10 mouse cellular contexts compared by ENCODE assay signal in the genomic region with DNA sequence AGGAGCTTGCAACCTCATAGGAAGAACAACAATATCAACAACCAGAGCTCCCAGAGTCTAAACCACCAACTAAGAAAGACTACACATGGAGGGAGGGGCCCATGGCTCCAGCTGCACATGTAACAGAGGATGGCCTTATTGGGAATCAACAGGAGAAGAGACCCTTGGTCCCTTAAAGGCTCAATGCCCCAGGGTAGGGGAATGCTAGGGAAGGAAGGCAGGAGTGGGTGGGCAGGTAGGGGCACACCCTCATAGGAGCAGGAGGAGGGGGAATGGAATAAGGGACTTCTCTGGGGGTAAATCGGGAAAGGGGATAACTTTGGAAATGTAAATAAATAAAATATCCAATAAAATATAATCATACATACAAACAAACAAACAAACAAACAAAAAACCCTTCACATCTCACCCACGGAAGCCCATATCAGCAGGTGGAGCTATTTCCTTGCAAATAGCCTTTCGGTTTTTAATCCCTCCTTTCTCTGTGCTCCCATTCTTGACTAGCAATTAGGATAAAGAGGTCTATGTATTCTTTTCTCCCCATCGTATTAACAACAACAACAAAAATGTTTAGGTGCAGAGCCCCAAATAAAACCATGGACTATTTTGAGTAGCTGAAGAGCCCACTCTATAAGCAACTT. TPM values are rescaled to one million over a fixed set of nuclear protein-coding genes. Genes with fewer than 3 reads are reported as not detected.
DNase-seq lines count a peak whose midpoint lies in the region; ATAC-seq lines count a peak whose summit lies in the region.
"Had no signal": no experiment of that assay in that cellular context is flagged by ENCODE, and none has a peak within 500 bp of the region (broad histone marks: within the 10 kb centered on the region; RNA-seq: fewer than 3 reads in every experiment).

No protein-coding gene starts in this region.

- H3K4me2 ChIP-seq in forebrain, embryonic 11.5 days (ENCODE audit: low read depth, low read length, severe bottlenecking) = no peak overlapping the region
- no peak overlapping the region for H3K4me2 ChIP-seq in hindbrain, embryonic 15.5 days
- H3K4me2 ChIP-seq in midbrain, embryonic 13.5 days (replicated peaks) = no peak overlapping the region

- WGBS in forebrain, embryonic 11.5 days = 39% methylated on average over 4 of the region's 4 CpGs
- 47% methylated on average over 4 of the region's 4 CpGs for WGBS in forebrain, embryonic 10.5 days
- WGBS in hindbrain, embryonic 15.5 days = 53% methylated on average over 4 of the region's 4 CpGs
- WGBS in midbrain, embryonic 13.5 days = 46% methylated on average over 4 of the region's 4 CpGs

- no peak overlapping the region for H3K27ac ChIP-seq in forebrain, embryonic 11.5 days (ENCODE audit: low read depth, low read length)
- H3K27ac ChIP-seq in forebrain, embryonic 10.5 days = no peak overlapping the region
- H3K27ac ChIP-seq in hindbrain, embryonic 15.5 days (replicated peaks) = no peak overlapping the region
- no peak overlapping the region for H3K27ac ChIP-seq in midbrain, embryonic 13.5 days
- H3K27ac ChIP-seq: macrophage had no signal

- H3K9ac ChIP-seq in forebrain, embryonic 11.5 days (ENCODE audit: low read length) = no peak overlapping the region
- no peak overlapping the region for H3K9ac ChIP-seq in hindbrain, embryonic 15.5 days
- no peak overlapping the region for H3K9ac ChIP-seq in midbrain, embryonic 13.5 days (replicated peaks)

- no peaks in the 10 kb centered on the region; the same call in 1 of the 2 replicates for H3K9me3 ChIP-seq in forebrain, embryonic 11.5 days (ENCODE audit: control insufficient read depth, low read length)
- no peaks in the 10 kb centered on the region for H3K9me3 ChIP-seq in forebrain, embryonic 10.5 days
- no peaks in the 10 kb centered on the region for H3K9me3 ChIP-seq in hindbrain, embryonic 15.5 days
- H3K9me3 ChIP-seq in midbrain, embryonic 13.5 days = peaks cover 2% of the 10 kb centered on the region; the same call in 1 of the 2 replicates
- H3K9me3 ChIP-seq: G1E had no signal

- no peaks in the 10 kb centered on the region for H3K36me3 ChIP-seq in forebrain, embryonic 11.5 days (ENCODE audit: control insufficient read depth, insufficient read depth, low read length)
- no peaks in the 10 kb centered on the region for H3K36me3 ChIP-seq in forebrain, embryonic 10.5 days (replicated peaks)
- no peaks in the 10 kb centered on the region for H3K36me3 ChIP-seq in hindbrain, embryonic 15.5 days
- no peaks in the 10 kb centered on the region for H3K36me3 ChIP-seq in midbrain, embryonic 13.5 days
- H3K36me3 ChIP-seq: G1E had no signal

- ATAC-seq in forebrain, embryonic 11.5 days (replicated peaks; ENCODE audit: low FRiP score) = 0 out of 2 replicates have a peak, but pooled peaks have one; percentile 10
- peak; percentile 35; the same call in 1 of the 2 replicates for ATAC-seq in hindbrain, embryonic 15.5 days (ENCODE audit: low FRiP score, low read depth)
- ATAC-seq in midbrain, embryonic 13.5 days = peak; percentile 59
- no peak for ATAC-seq in megakaryocyte-erythroid progenitor cell, adult 5-6 weeks (replicated peaks; ENCODE audit: low FRiP score, low TSS enrichment, poor library complexity, severe bottlenecking)

- DNase-seq in forebrain, embryonic 11.5 days (ENCODE audit: low spot score) = no peak
- no peak for DNase-seq in forebrain, embryonic 10.5 days (ENCODE audit: extremely low spot score, low spot score)
- peak; percentile 45 for DNase-seq in urinary bladder, postnatal 14 days (ENCODE audit: low spot score)
- DNase-seq in urinary bladder, adult 2 months (ENCODE audit: low spot score) = no peak
- no peak for DNase-seq in B cell, adult 2 months

- H3K27me3 ChIP-seq in forebrain, embryonic 11.5 days (ENCODE audit: control insufficient read depth, insufficient read depth, low read length) = no peaks in the 10 kb centered on the region
- no peaks in the 10 kb centered on the region for H3K27me3 ChIP-seq in forebrain, embryonic 10.5 days (ENCODE audit: poor library complexity, severe bottlenecking)
- H3K27me3 ChIP-seq in hindbrain, embryonic 15.5 days = no peaks in the 10 kb centered on the region
- no peaks in the 10 kb centered on the region for H3K27me3 ChIP-seq in midbrain, embryonic 13.5 days

- H3K4me1 ChIP-seq in forebrain, embryonic 11.5 days (replicated peaks; ENCODE audit: control insufficient read depth, insufficient read depth, low read length) = no peaks in the 10 kb centered on the region; the same call in 1 of the 2 replicates
- H3K4me1 ChIP-seq in forebrain, embryonic 10.5 days = peaks cover 22% of the 10 kb centered on the region
- H3K4me1 ChIP-seq in hindbrain, embryonic 15.5 days (replicated peaks) = peaks cover 20% of the 10 kb centered on the region
- H3K4me1 ChIP-seq in midbrain, embryonic 13.5 days (replicated peaks) = peaks cover 12% of the 10 kb centered on the region

- H3K4me3 ChIP-seq in forebrain, embryonic 11.5 days (ENCODE audit: low read depth, low read length) = no peak overlapping the region
- H3K4me3 ChIP-seq in forebrain, embryonic 10.5 days = no peak overlapping the region
- no peak overlapping the region for H3K4me3 ChIP-seq in hindbrain, embryonic 15.5 days
- H3K4me3 ChIP-seq in midbrain, embryonic 13.5 days (replicated peaks) = no peak overlapping the region

RNA-seq across cellular contexts. Expression of a gene that starts 42.5 kb away (rescaled TPM):
- polyA plus RNA-seq in forebrain, embryonic 11.5 days (2014; fragmentation: Nextera tagmentation; extraction: Ambion mirVana) = 108 and 124 TPM in 2 replicates
- polyA plus RNA-seq in forebrain, embryonic 10.5 days (2016; fragmentation: Nextera tagmentation; extraction: Ambion mirVana) = 127 and 139 TPM in 2 replicates
- 28.7 and 30.2 TPM in 2 replicates for polyA plus RNA-seq in urinary bladder, adult 2 months (2012; rRNA removed)
- polyA plus RNA-seq in hindbrain, embryonic 15.5 days (2015; fragmentation: Nextera tagmentation; extraction: Ambion mirVana) = 132 and 134 TPM in 2 replicates
- polyA plus RNA-seq in midbrain, embryonic 13.5 days (2015; fragmentation: Nextera tagmentation; extraction: Ambion mirVana) = 139 and 152 TPM in 2 replicates
- total RNA-seq in megakaryocyte-erythroid progenitor cell, adult 5-6 weeks (2014; fragmentation: Nextera tagmentation) = 46.7 and 61.9 TPM in 2 replicates
- total RNA-seq in megakaryocyte-erythroid progenitor cell, adult 5-6 weeks (2017) = 107 and 155 TPM in 2 replicates
